Comparison of ENCODE assay signal across 28 mouse cellular contexts in the genomic region with DNA sequence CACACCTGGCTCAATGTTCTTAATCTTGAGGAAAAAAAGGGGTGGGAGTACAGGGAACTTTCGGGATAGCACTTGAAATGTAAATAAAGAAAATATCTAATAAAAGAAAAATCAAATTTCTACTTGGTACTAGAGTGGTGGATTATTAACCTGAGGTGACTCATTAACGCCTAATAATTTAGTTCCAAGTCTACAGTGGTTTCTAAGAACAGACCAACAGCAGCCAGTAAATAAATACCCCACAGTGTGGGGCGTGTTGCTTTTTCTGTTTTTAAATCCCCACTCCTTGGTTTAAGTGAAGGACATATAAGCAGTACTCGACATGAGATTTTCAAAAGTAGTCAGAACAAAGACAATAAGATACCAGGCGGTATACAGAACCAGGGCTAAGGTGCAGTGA.
A peak's percentile ranks its signal among the peaks of the same experiment; 100 is the strongest.
DNase-seq lines count a peak whose midpoint lies in the region; ATAC-seq and TF ChIP-seq lines count a peak whose summit lies in the region.
"Had no signal": no experiment of that assay in that cellular context is flagged by ENCODE, and none has a peak within 500 bp of the region (broad histone marks: within the 10 kb centered on the region; RNA-seq: fewer than 3 reads in every experiment).

No protein-coding gene starts in this region.

- H3K36me3 ChIP-seq in liver, adult 2 months (ENCODE audit: control insufficient read depth, insufficient read depth, low read length) = no peaks in the 10 kb centered on the region
- H3K36me3 ChIP-seq in liver, embryonic 11.5 days (ENCODE audit: control insufficient read depth, insufficient read depth, low read length) = no peaks in the 10 kb centered on the region
- H3K36me3 ChIP-seq in kidney, postnatal 0 days (ENCODE audit: insufficient read depth, low read length) = no peaks in the 10 kb centered on the region
- H3K36me3 ChIP-seq in liver, postnatal 0 days (replicated peaks; ENCODE audit: insufficient read depth, low read length) = no peaks in the 10 kb centered on the region
- H3K36me3 ChIP-seq: hindbrain, embryonic 13.5 days; midbrain, embryonic 12.5 days; neural tube, embryonic 13.5 days had no signal

- no peak for ATAC-seq in liver, embryonic 11.5 days (replicated peaks; ENCODE audit: low FRiP score)
- no peak for ATAC-seq in kidney, postnatal 0 days (replicated peaks; ENCODE audit: low FRiP score, low read depth)
- 0 out of 2 replicates have a peak, but pooled peaks have one; percentile 20 for ATAC-seq in liver, postnatal 0 days
- ATAC-seq: forebrain, embryonic 14.5 days; intestine, postnatal 0 days; Patski had no signal

- TF ChIP-seq CTCF in liver, adult 2 months (IDR thresholded peaks at IDR 0.05; ENCODE audit: low read depth, low read length) = no peak
- no peak for TF ChIP-seq CTCF in kidney, postnatal 0 days (IDR thresholded peaks at IDR 0.05; ENCODE audit: low read depth)
- no peak for TF ChIP-seq CTCF in liver, postnatal 0 days (IDR thresholded peaks at IDR 0.05; ENCODE audit: low read depth)

- peak overlapping the region; percentile 82 for H3K27ac ChIP-seq in liver, adult 2 months (replicated peaks; ENCODE audit: insufficient read depth, low read depth, low read length)
- H3K27ac ChIP-seq in liver, embryonic 11.5 days (ENCODE audit: low read depth, low read length) = no peak overlapping the region
- peak overlapping the region; percentile 68 for H3K27ac ChIP-seq in kidney, postnatal 0 days
- peak overlapping the region; percentile 69 for H3K27ac ChIP-seq in liver, postnatal 0 days (ENCODE audit: low read depth)
- H3K27ac ChIP-seq: hindbrain, embryonic 13.5 days; liver, embryonic 14.5 days; midbrain, embryonic 12.5 days; neural tube, embryonic 13.5 days had no signal

- H3K4me1 ChIP-seq in liver, adult 2 months (ENCODE audit: control insufficient read depth, insufficient read depth, low read length) = peaks cover 28% of the 10 kb centered on the region
- peaks cover 7% of the 10 kb centered on the region for H3K4me1 ChIP-seq in liver, embryonic 11.5 days (replicated peaks; ENCODE audit: control insufficient read depth, insufficient read depth, low read length)
- peaks cover 4% of the 10 kb centered on the region; the same call in 1 of the 2 replicates for H3K4me1 ChIP-seq in kidney, postnatal 0 days (replicated peaks; ENCODE audit: insufficient read depth, low read length)
- H3K4me1 ChIP-seq in liver, postnatal 0 days (ENCODE audit: insufficient read depth) = peaks cover 11% of the 10 kb centered on the region; the same call in 1 of the 2 replicates

- no peak overlapping the region for H3K4me2 ChIP-seq in liver, embryonic 11.5 days
- H3K4me2 ChIP-seq in kidney, postnatal 0 days (ENCODE audit: low read length) = no peak overlapping the region
- H3K4me2 ChIP-seq in liver, postnatal 0 days (ENCODE audit: low read depth, low read length) = no peak overlapping the region
- H3K4me2 ChIP-seq: heart, embryonic 11.5 days; hindbrain, embryonic 13.5 days; midbrain, embryonic 12.5 days; neural tube, embryonic 13.5 days had no signal

- no peaks in the 10 kb centered on the region for H3K9me3 ChIP-seq in liver, embryonic 11.5 days (ENCODE audit: control insufficient read depth, low read length)
- no peaks in the 10 kb centered on the region for H3K9me3 ChIP-seq in kidney, postnatal 0 days (replicated peaks; ENCODE audit: low read length)
- no peaks in the 10 kb centered on the region for H3K9me3 ChIP-seq in liver, postnatal 0 days (ENCODE audit: low read length)
- H3K9me3 ChIP-seq: hindbrain, embryonic 13.5 days; megakaryocyte, embryonic 14.5 days; midbrain, embryonic 12.5 days; neural tube, embryonic 13.5 days had no signal

- no peak overlapping the region for H3K9ac ChIP-seq in liver, adult 2 months (ENCODE audit: low read depth, low read length)
- no peak overlapping the region for H3K9ac ChIP-seq in liver, embryonic 11.5 days (ENCODE audit: low read depth, low read length)
- no peak overlapping the region for H3K9ac ChIP-seq in kidney, postnatal 0 days (ENCODE audit: low read depth, low read length)
- H3K9ac ChIP-seq in liver, postnatal 0 days (replicated peaks) = no peak overlapping the region
- H3K9ac ChIP-seq: hindbrain, embryonic 13.5 days; liver, embryonic 14.5 days; midbrain, embryonic 12.5 days; neural tube, embryonic 13.5 days had no signal

- no peak for TF ChIP-seq EP300 in liver, postnatal 0 days (IDR thresholded peaks at IDR 0.05; ENCODE audit: low read depth)

- no peak for TF ChIP-seq POLR2A in liver, adult 2 months (IDR thresholded peaks at IDR 0.05; ENCODE audit: extremely low read depth, insufficient read depth, low read length)

- peaks cover 17% of the 10 kb centered on the region; the same call in 1 of the 2 replicates for H3K79me2 ChIP-seq in liver, adult 2 months (ENCODE audit: control insufficient read depth, insufficient read depth, low read length)

- 29% methylated on average over 5 of the region's 5 CpGs for WGBS in liver, adult 2 months
- WGBS in liver, embryonic 11.5 days = 88% methylated on average over 5 of the region's 5 CpGs
- WGBS in kidney, postnatal 0 days = 79% methylated on average over 5 of the region's 5 CpGs
- 62% methylated on average over 5 of the region's 5 CpGs for WGBS in liver, postnatal 0 days (ENCODE audit: insufficient replicate concordance)

- no peak overlapping the region for H3K4me3 ChIP-seq in liver, adult 2 months (ENCODE audit: insufficient read depth, low read depth, low read length)
- no peak overlapping the region for H3K4me3 ChIP-seq in liver, embryonic 11.5 days (ENCODE audit: low read depth, low read length)
- no peak overlapping the region for H3K4me3 ChIP-seq in kidney, postnatal 0 days (replicated peaks; ENCODE audit: low read depth, low read length)
- no peak overlapping the region for H3K4me3 ChIP-seq in liver, postnatal 0 days (ENCODE audit: low read depth, low read length)
- H3K4me3 ChIP-seq: hindbrain, embryonic 13.5 days; megakaryocyte, embryonic 14.5 days; midbrain, embryonic 12.5 days; myocyte; neural tube, embryonic 13.5 days had no signal

- H3K27me3 ChIP-seq in liver, adult 2 months (ENCODE audit: control insufficient read depth, insufficient read depth, low read length) = no peaks in the 10 kb centered on the region
- no peaks in the 10 kb centered on the region for H3K27me3 ChIP-seq in liver, embryonic 11.5 days (replicated peaks; ENCODE audit: control insufficient read depth, insufficient read depth, low read length)
- H3K27me3 ChIP-seq in kidney, postnatal 0 days (ENCODE audit: insufficient read depth, low read length) = no peaks in the 10 kb centered on the region
- no peaks in the 10 kb centered on the region for H3K27me3 ChIP-seq in liver, postnatal 0 days (ENCODE audit: insufficient read depth, low read length)
- H3K27me3 ChIP-seq: hindbrain, embryonic 13.5 days; megakaryocyte, embryonic 14.5 days; midbrain, embryonic 12.5 days; neural tube, embryonic 13.5 days; Patski had no signal

- peak; percentile 56 for DNase-seq in kidney, adult 11 months
- DNase-seq in kidney, adult 18-20 months = no peak
- DNase-seq in liver, adult 2 months (ENCODE audit: extremely low read depth, low read depth, low spot score) = peak; percentile 81
- DNase-seq in liver, embryonic 11.5 days (ENCODE audit: low spot score) = no peak
- no peak for DNase-seq in kidney, postnatal 0 days (ENCODE audit: low spot score)
- DNase-seq in liver, postnatal 0 days = no peak
- DNase-seq in urinary bladder, postnatal 25 days (ENCODE audit: low spot score) = no peak
- DNase-seq: adrenal gland, postnatal 10 days; cerebellum, adult 8-10 months; cerebellum, postnatal 25 days; gastrocnemius, postnatal 25 days; heart, adult 18-20 months; heart, postnatal 4 days; left cerebral cortex, postnatal 4 days; lung, postnatal 36 days; right cerebral cortex, postnatal 4 days; thymus, adult 2 months; thymus, postnatal 36 days had no signal

Comparison
In these comparisons a context has a peak if more than half of its experiments do, and no peak if none do; other contexts are left out.
1. DNase-seq: peak in kidney, adult 11 months (single experiment) and liver, adult 2 months (single experiment); none in kidney, adult 18-20 months (single experiment), liver, embryonic 11.5 days (single experiment), kidney, postnatal 0 days (single experiment), liver, postnatal 0 days (single experiment) and urinary bladder, postnatal 25 days (single experiment).